Mouse (Mus musculus) left cerebral cortex, postnatal 4 days (tissue): ENCODE results near the gene Slc25a5. TPM values are rescaled to one million over a fixed set of nuclear protein-coding genes. Genes with fewer than 3 reads are reported as not detected.

Experiments
- DNase-seq: peaks from one replicate; pipeline ENCODE4 v3.0.0-alpha.2; 2022
- intact Hi-C: fragments of 180-260 bp; cut with DNase I; formaldehyde crosslinking; loops from one replicate; pipeline ENCODE4 v1.15.1; 2025
- total RNA-seq, 2 experiments: library from RNA; stranded (reverse); gene quantifications; 2 replicates each; pipeline ENCODE4 v1.2.3; 2021

Slc25a5 gene
- total RNA-seq, 2 experiments from 2014 or later, result 265 to 267 TPM

GRCm38 (mm10) chrX:36799131-36799879, 3.9 kb downstream of the Slc25a5 start:
- intact Hi-C loops, result no loop called here
- DNase-seq, result no peak

GRCm38 (mm10) chrX:36803189-36803588, 7.7 kb downstream of the Slc25a5 start:
- intact Hi-C loops, result no loop called here
- no peak for DNase-seq

GRCm38 (mm10) chrX:36804196-36804595, 8.7 kb downstream of the Slc25a5 start:
- intact Hi-C loops, result no loop called here
- DNase-seq, result no peak

GRCm38 (mm10) chrX:36805466-36806235, 10.2 kb downstream of the Slc25a5 start:
- DNase-seq, result no peak
- intact Hi-C loops, result no loop called here

- peak; percentile 90 for DNase-seq
- intact Hi-C loops, result no loop called here
These were observed 12.2 kb downstream of the Slc25a5 start for GRCm38 (mm10) chrX:36807360-36808317.

GRCm38 (mm10) chrX:36808318-36808683, 12.8 kb downstream of the Slc25a5 start:
- intact Hi-C loops, result no loop called here
- DNase-seq, result no peak

GRCm38 (mm10) chrX:36811377-36811776, 15.9 kb downstream of the Slc25a5 start:
- intact Hi-C loops, result no loop called here
- DNase-seq, result peak; percentile 39

GRCm38 (mm10) chrX:36814161-36814836, 18.8 kb downstream of the Slc25a5 start:
- intact Hi-C loops, result no loop called here
- DNase-seq, result no peak

GRCm38 (mm10) chrX:36815022-36815421, 19.6 kb downstream of the Slc25a5 start:
- intact Hi-C loops, result no loop called here
- DNase-seq, result no peak

- no peak for DNase-seq
- intact Hi-C loops, result no loop called here
These were observed 20.0 kb downstream of the Slc25a5 start for GRCm38 (mm10) chrX:36815439-36815838.

GRCm38 (mm10) chrX:36816368-36816899, 21.0 kb downstream of the Slc25a5 start:
- DNase-seq, result no peak
- intact Hi-C loops, result no loop called here

GRCm38 (mm10) chrX:36816953-36817441, 21.5 kb downstream of the Slc25a5 start:
- DNase-seq, result peak; percentile 55
- intact Hi-C loops, result no loop called here

- intact Hi-C loops, result no loop called here
- DNase-seq, result no peak
These were observed 24.1 kb downstream of the Slc25a5 start for GRCm38 (mm10) chrX:36819575-36819974.

GRCm38 (mm10) chrX:36820201-36820600, 24.8 kb downstream of the Slc25a5 start:
- DNase-seq, result peak; percentile 36
- intact Hi-C loops, result no loop called here

GRCm38 (mm10) chrX:36823932-36824711, 28.7 kb downstream of the Slc25a5 start:
- DNase-seq, result no peak
- intact Hi-C loops, result no loop called here

- no peak for DNase-seq
- intact Hi-C loops, result no loop called here
These were observed 29.6 kb downstream of the Slc25a5 start for GRCm38 (mm10) chrX:36825032-36825431.

GRCm38 (mm10) chrX:36826873-36827272, 31.4 kb downstream of the Slc25a5 start:
- intact Hi-C loops, result no loop called here
- no peak for DNase-seq

- intact Hi-C loops, result no loop called here
These were observed 34.8 kb downstream of the Slc25a5 start for GRCm38 (mm10) chrX:36830271-36830670.

GRCm38 (mm10) chrX:36831632-36832031, 36.2 kb downstream of the Slc25a5 start:
- DNase-seq, result no peak
- intact Hi-C loops, result no loop called here

More at GRCm38 (mm10) chrX:36830271-36830670, 34.8 kb downstream of the Slc25a5 start:
- DNase-seq, result peak; percentile 50
